Mouse (Mus musculus): Measurements from ENCODE around the gene Trpm8. TPM values are rescaled to one million over a fixed set of nuclear protein-coding genes. Genes with fewer than 3 reads are reported as not detected.

Gene Trpm8
- total and polyA plus RNA-seq, 3 experiments = not detected

- Histone ChIP-seq H3K4me2 (ENCODE audit: insufficient read depth, low read depth, poor library complexity, severe bottlenecking) (no peak overlapping the region), H3K79me2 (replicated peaks; ENCODE audit: control insufficient read depth, extremely low read depth, insufficient read depth, poor library complexity, severe bottlenecking) (no peaks in the 10 kb centered on the region), H3K27me3 (replicated peaks) (peaks cover 3% of the 10 kb centered on the region), H3K9me3 (replicated peaks; ENCODE audit: low read length) (peaks cover 24% of the 10 kb centered on the region), H3K4me3 (replicated peaks in 1 of 3; ENCODE audit: low read depth in 2 of 3, low read length in 2 of 3, poor library complexity in 1 of 3) (no peak overlapping the region), H3K9ac (ENCODE audit: insufficient read depth, low read depth) (no peak overlapping the region), H3K36me3 (replicated peaks in 1 of 2; ENCODE audit: control insufficient read depth in 1 of 2, insufficient read depth in 1 of 2, low read length in 1 of 2) (no peaks in the 10 kb centered on the region), H3K27ac (ENCODE audit: insufficient read depth, low read depth) (no peak overlapping the region), H3K4me1 (ENCODE audit: control insufficient read depth in 1 of 2, insufficient read depth in 2 of 2) (no peaks in the 10 kb centered on the region)
- in situ Hi-C loops (cut with MboI; ENCODE audit: low pct_ligation_motif_present, low pct_unique_long_range_greater_than_20kb, low sequenced_read_pairs) (no loop called here), dilution Hi-C loops (cut with MboI; ENCODE audit: extremely low pct_ligation_motif_present, extremely low pct_unique_long_range_greater_than_20kb, low sequenced_read_pairs) (no loop called here)
- TF ChIP-seq POLR2A (IDR thresholded peaks at IDR 0.05; ENCODE audit: low read depth, low read length) = no peak
- TF ChIP-seq UBTF (IDR thresholded peaks at IDR 0.05; ENCODE audit: low read depth, low read length) = no peak
- no peak for TF ChIP-seq TCF12 (IDR thresholded peaks at IDR 0.05; ENCODE audit: low read depth, low read length)
- no peak for TF ChIP-seq EP300 (IDR thresholded peaks at IDR 0.05; ENCODE audit: low read length)
- TF ChIP-seq ZC3H11A (IDR thresholded peaks at IDR 0.05; ENCODE audit: low read depth, low read length) = no peak
- no peak for TF ChIP-seq RCOR1 (conservative IDR thresholded peaks at IDR 0.05; ENCODE audit: low read depth, low read length)
- no peak for DNase-seq (ENCODE audit: extremely low read depth)
These were observed 29.7 kb downstream of the Trpm8 start for GRCm38 (mm10) chr1:88307180-88307579.

GRCm38 (mm10) chr1:88309020-88309419 is 31.6 kb downstream of the Trpm8 start:
- in situ Hi-C loops (cut with MboI; ENCODE audit: low pct_ligation_motif_present, low pct_unique_long_range_greater_than_20kb, low sequenced_read_pairs) (no loop called here), dilution Hi-C loops (cut with MboI; ENCODE audit: extremely low pct_ligation_motif_present, extremely low pct_unique_long_range_greater_than_20kb, low sequenced_read_pairs) (no loop called here)
- Histone ChIP-seq H3K36me3 (replicated peaks in 1 of 2; ENCODE audit: control insufficient read depth in 1 of 2, insufficient read depth in 1 of 2, low read length in 1 of 2) (no peaks in the 10 kb centered on the region), H3K79me2 (replicated peaks; ENCODE audit: control insufficient read depth, extremely low read depth, insufficient read depth, poor library complexity, severe bottlenecking) (no peaks in the 10 kb centered on the region), H3K4me1 (ENCODE audit: control insufficient read depth in 1 of 2, insufficient read depth in 2 of 2) (no peaks in the 10 kb centered on the region), H3K9me3 (replicated peaks; ENCODE audit: low read length) (peaks cover 15% of the 10 kb centered on the region), H3K27ac (ENCODE audit: insufficient read depth, low read depth) (no peak overlapping the region), H3K9ac (ENCODE audit: insufficient read depth, low read depth) (no peak overlapping the region), H3K4me3 (replicated peaks in 1 of 3; ENCODE audit: low read depth in 2 of 3, low read length in 2 of 3, poor library complexity in 1 of 3) (no peak overlapping the region), H3K4me2 (ENCODE audit: insufficient read depth, low read depth, poor library complexity, severe bottlenecking) (no peak overlapping the region), H3K27me3 (replicated peaks) (no peaks in the 10 kb centered on the region)
- no peak for TF ChIP-seq ETS1 (conservative IDR thresholded peaks at IDR 0.05; ENCODE audit: low read depth, low read length)
- no peak for DNase-seq (ENCODE audit: extremely low read depth)

- in situ Hi-C loops (cut with MboI; ENCODE audit: low pct_ligation_motif_present, low pct_unique_long_range_greater_than_20kb, low sequenced_read_pairs) = no loop called here
- no peak overlapping the region for H3K4me2 ChIP-seq (ENCODE audit: insufficient read depth, low read depth, poor library complexity, severe bottlenecking)
- DNase-seq (ENCODE audit: extremely low read depth) = peak; percentile 60
- H3K9ac ChIP-seq (ENCODE audit: insufficient read depth, low read depth) = no peak overlapping the region
- H3K27ac ChIP-seq (ENCODE audit: insufficient read depth, low read depth) = no peak overlapping the region
- H3K9me3 ChIP-seq (replicated peaks; ENCODE audit: low read length) = peaks cover 9% of the 10 kb centered on the region
- no peaks in the 10 kb centered on the region for H3K79me2 ChIP-seq (replicated peaks; ENCODE audit: control insufficient read depth, extremely low read depth, insufficient read depth, poor library complexity, severe bottlenecking)
- no peak overlapping the region for H3K4me3 ChIP-seq (replicated peaks in 1 of 3; ENCODE audit: low read depth in 2 of 3, low read length in 2 of 3, poor library complexity in 1 of 3)
- H3K4me1 ChIP-seq (ENCODE audit: control insufficient read depth in 1 of 2, insufficient read depth in 2 of 2) = no peaks in the 10 kb centered on the region
- H3K27me3 ChIP-seq (replicated peaks) = peaks cover 6% of the 10 kb centered on the region
- dilution Hi-C loops (cut with MboI; ENCODE audit: extremely low pct_ligation_motif_present, extremely low pct_unique_long_range_greater_than_20kb, low sequenced_read_pairs) = no loop called here
- H3K36me3 ChIP-seq (replicated peaks in 1 of 2; ENCODE audit: control insufficient read depth in 1 of 2, insufficient read depth in 1 of 2, low read length in 1 of 2) = no peaks in the 10 kb centered on the region
- TF ChIP-seq POLR2A (IDR thresholded peaks at IDR 0.05; ENCODE audit: low read depth, low read length) (no peak), USF2 (conservative IDR thresholded peaks at IDR 0.05; ENCODE audit: low read depth, low read length) (no peak), TBP (conservative IDR thresholded peaks at IDR 0.05; ENCODE audit: low read depth, low read length) (no peak), JUND (conservative IDR thresholded peaks at IDR 0.05; ENCODE audit: low read depth, low read length) (peak; percentile 35; the same call in 1 of the 2 replicates), USF1 (IDR thresholded peaks at IDR 0.05; ENCODE audit: low read depth, low read length) (no peak), HCFC1 (IDR thresholded peaks at IDR 0.05; ENCODE audit: low read depth, low read length) (no peak), PAX5 (IDR thresholded peaks at IDR 0.05; ENCODE audit: low read length) (no peak), TCF12 (IDR thresholded peaks at IDR 0.05; ENCODE audit: low read depth, low read length) (no peak), CHD2 (IDR thresholded peaks at IDR 0.05; ENCODE audit: low read length) (0 out of 2 replicates have a peak, but pooled peaks have one; percentile 24), EP300 (IDR thresholded peaks at IDR 0.05; ENCODE audit: low read length) (peak; percentile 80), NELFE (IDR thresholded peaks at IDR 0.05; ENCODE audit: low read depth, low read length) (no peak), MEF2A (IDR thresholded peaks at IDR 0.05; ENCODE audit: borderline replicate concordance, low read depth, low read length) (no peak), IRF4 (IDR thresholded peaks at IDR 0.05; ENCODE audit: low read depth, low read length) (peak; percentile 57; the same call in 1 of the 2 replicates), BHLHE40 (IDR thresholded peaks at IDR 0.05; ENCODE audit: low read depth, low read length) (no peak), E2F4 (IDR thresholded peaks at IDR 0.05; ENCODE audit: insufficient replicate concordance, low read depth, low read length) (no peak), MYC (IDR thresholded peaks at IDR 0.05; ENCODE audit: low read depth, low read length) (no peak), MXI1 (IDR thresholded peaks at IDR 0.05; ENCODE audit: low read depth, low read length) (no peak), MAZ (IDR thresholded peaks at IDR 0.05; ENCODE audit: low read depth, low read length) (no peak), RAD21 (IDR thresholded peaks at IDR 0.05; ENCODE audit: low read depth, low read length) (no peak), ZNF384 (IDR thresholded peaks at IDR 0.05; ENCODE audit: low read depth, low read length) (no peak), ZC3H11A (IDR thresholded peaks at IDR 0.05; ENCODE audit: low read depth, low read length) (no peak), ZMIZ1 (IDR thresholded peaks at IDR 0.05; ENCODE audit: low read depth, low read length) (no peak), MAFK (IDR thresholded peaks at IDR 0.05; ENCODE audit: insufficient replicate concordance, low read length) (no peak), ZKSCAN1 (IDR thresholded peaks at IDR 0.05; ENCODE audit: borderline replicate concordance, low read depth, low read length) (no peak)
These were observed 32.4 kb downstream of the Trpm8 start for GRCm38 (mm10) chr1:88309905-88310304.
